Mouse (Mus musculus): ENCODE measurements around the gene Hadh. TPM values are rescaled to one million over a fixed set of nuclear protein-coding genes. Genes with fewer than 3 reads are reported as not detected.

Gene Hadh
- polyA plus RNA-seq, 1 experiment from 2014 or later = 27.6 TPM

- no peak overlapping the region for H3K4me3 ChIP-seq (replicated peaks; ENCODE audit: low read length)
- 86% methylated on average over 19 of the region's 19 CpGs for WGBS
- no peak for ATAC-seq (ENCODE audit: low FRiP score)
Measured at GRCm38 (mm10) chr3:131190671-131191367, 81.1 kb downstream of the Hadh start.

GRCm38 (mm10) chr3:131190239-131190638, 81.7 kb downstream of the Hadh start:
- Histone ChIP-seq H3K9me3 (ENCODE audit: control insufficient read depth, low read length) (no peaks in the 10 kb centered on the region), H3K27me3 (ENCODE audit: control insufficient read depth, insufficient read depth, low read length) (no peaks in the 10 kb centered on the region), H3K36me3 (replicated peaks; ENCODE audit: control insufficient read depth, insufficient read depth) (no peaks in the 10 kb centered on the region), H3K4me3 (replicated peaks; ENCODE audit: low read length) (no peak overlapping the region), H3K9ac (no peak overlapping the region), H3K4me2 (replicated peaks) (no peak overlapping the region), H3K4me1 (replicated peaks; ENCODE audit: control insufficient read depth, insufficient read depth, low read length) (no peaks in the 10 kb centered on the region), H3K27ac (no peak overlapping the region)
- no peak for ATAC-seq (ENCODE audit: low FRiP score)
- WGBS = 65% methylated on average over 11 of the region's 11 CpGs
- no peak for DNase-seq (ENCODE audit: low spot score)

More at GRCm38 (mm10) chr3:131190671-131191367, 81.1 kb downstream of the Hadh start:
- Histone ChIP-seq H3K9ac (no peak overlapping the region), H3K27ac (no peak overlapping the region), H3K4me2 (replicated peaks) (no peak overlapping the region), H3K27me3 (ENCODE audit: control insufficient read depth, insufficient read depth, low read length) (no peaks in the 10 kb centered on the region), H3K36me3 (replicated peaks; ENCODE audit: control insufficient read depth, insufficient read depth) (no peaks in the 10 kb centered on the region), H3K9me3 (ENCODE audit: control insufficient read depth, low read length) (no peaks in the 10 kb centered on the region), H3K4me1 (replicated peaks; ENCODE audit: control insufficient read depth, insufficient read depth, low read length) (no peaks in the 10 kb centered on the region)
- no peak for DNase-seq (ENCODE audit: low spot score)

GRCm38 (mm10) chr3:131186193-131186592, 85.7 kb downstream of the Hadh start:
- no peaks in the 10 kb centered on the region for H3K36me3 ChIP-seq (replicated peaks; ENCODE audit: control insufficient read depth, insufficient read depth)
- H3K27me3 ChIP-seq (ENCODE audit: control insufficient read depth, insufficient read depth, low read length) = no peaks in the 10 kb centered on the region
- ATAC-seq (ENCODE audit: low FRiP score) (no peak), DNase-seq (ENCODE audit: low spot score) (no peak)
- WGBS = 76% methylated on average over 5 of the region's 5 CpGs
- no peaks in the 10 kb centered on the region for H3K4me1 ChIP-seq (replicated peaks; ENCODE audit: control insufficient read depth, insufficient read depth, low read length)
- H3K27ac ChIP-seq = no peak overlapping the region
- H3K4me2 ChIP-seq (replicated peaks) = no peak overlapping the region
- H3K9me3 ChIP-seq (ENCODE audit: control insufficient read depth, low read length) = no peaks in the 10 kb centered on the region
- H3K4me3 ChIP-seq (replicated peaks; ENCODE audit: low read length) = no peak overlapping the region
- H3K9ac ChIP-seq = no peak overlapping the region

Other genes starting within 250 kb of the Hadh start
- 9.8 and 10.3 TPM in 2 replicates for gene Lef1, start 161.6 kb downstream of the Hadh start, polyA plus RNA-seq (2014; fragmentation: Nextera tagmentation; extraction: Ambion mirVana)
- 8.6 and 9.6 TPM in 2 replicates for gene Cyp2u1, start 31.1 kb upstream of the Hadh start, polyA plus RNA-seq (2014; fragmentation: Nextera tagmentation; extraction: Ambion mirVana)
- gene Sgms2, start 219.3 kb upstream of the Hadh start, polyA plus RNA-seq (2014; fragmentation: Nextera tagmentation; extraction: Ambion mirVana) = 4.2 and 4.6 TPM in 2 replicates

Measured in hindbrain, embryonic 14.5 days (tissue).